Mouse (Mus musculus) liver, embryonic 14.5 days (tissue): ENCODE data around the gene Clec4a4.
"Not testable (repeated sequence)": the region's sequence is repeated elsewhere in the genome, so short reads cannot be mapped to it uniquely, and the experiment has no call there.

Experiments
- CTCF ChIP-seq: IDR thresholded peaks from 2 replicates; pipeline ENCODE4 v1.5.1; 2016; ENCODE audit warnings: antibody characterized with exemption, low read depth, control low read depth
- EP300 ChIP-seq: IDR thresholded peaks from 2 replicates; pipeline ENCODE4 v1.6.1; 2016; ENCODE audit warnings: antibody characterized with exemption, low read depth

- TF ChIP-seq CTCF, EP300: not testable (repeated sequence)
Observed at GRCm38 (mm10) chr6:123004696-123005095, 14.5 kb downstream of the Clec4a4 start.
